Mouse (Mus musculus): ENCODE measurements at regions not wholly inside any gene's neighbourhood (a gene's known extent, or its start where the extent isn't known, plus 50 kb on each side); places are given as distances from the start of the nearest gene placed in this dataset.

- H3K36me3 ChIP-seq (ENCODE audit: control insufficient read depth, insufficient read depth, low read length): no peaks in the 10 kb centered on the region
- H3K79me2 ChIP-seq (ENCODE audit: control insufficient read depth, insufficient read depth, low read length): no peaks in the 10 kb centered on the region
- H3K4me3 ChIP-seq (ENCODE audit: insufficient read depth, low read depth, low read length): no peak overlapping the region
- no peak overlapping the region for H3K27ac ChIP-seq (replicated peaks; ENCODE audit: insufficient read depth, low read depth, low read length)
- peak; percentile 1 for DNase-seq (ENCODE audit: extremely low read depth, low read depth, low spot score)
- 82% methylated on average over 4 of the region's 4 CpGs for WGBS
- H3K9ac ChIP-seq (ENCODE audit: low read depth, low read length): no peak overlapping the region
- H3K27me3 ChIP-seq (ENCODE audit: control insufficient read depth, insufficient read depth, low read length): no peaks in the 10 kb centered on the region
- H3K4me1 ChIP-seq (ENCODE audit: control insufficient read depth, insufficient read depth, low read length): no peaks in the 10 kb centered on the region
- TF ChIP-seq CTCF (IDR thresholded peaks at IDR 0.05; ENCODE audit: low read depth, low read length) (no peak), POLR2A (IDR thresholded peaks at IDR 0.05; ENCODE audit: extremely low read depth, insufficient read depth, low read length) (no peak)
Observed at GRCm38 (mm10) chr6:15501063-15501462, 219.4 kb upstream of the Mdfic start.

GRCm38 (mm10) chr6:15509314-15509713 lies 211.1 kb upstream of the Mdfic start:
- no peak overlapping the region for H3K4me3 ChIP-seq (ENCODE audit: insufficient read depth, low read depth, low read length)
- DNase-seq (ENCODE audit: extremely low read depth, low read depth, low spot score): no peak
- 66% methylated on average over 2 of the region's 2 CpGs for WGBS
- no peaks in the 10 kb centered on the region for H3K79me2 ChIP-seq (ENCODE audit: control insufficient read depth, insufficient read depth, low read length)
- no peaks in the 10 kb centered on the region for H3K36me3 ChIP-seq (ENCODE audit: control insufficient read depth, insufficient read depth, low read length)
- H3K27me3 ChIP-seq (ENCODE audit: control insufficient read depth, insufficient read depth, low read length): no peaks in the 10 kb centered on the region
- no peak for TF ChIP-seq POLR2A (IDR thresholded peaks at IDR 0.05; ENCODE audit: extremely low read depth, insufficient read depth, low read length)
- TF ChIP-seq CTCF (IDR thresholded peaks at IDR 0.05; ENCODE audit: low read depth, low read length): no peak
- no peaks in the 10 kb centered on the region for H3K4me1 ChIP-seq (ENCODE audit: control insufficient read depth, insufficient read depth, low read length)
- no peak overlapping the region for H3K27ac ChIP-seq (replicated peaks; ENCODE audit: insufficient read depth, low read depth, low read length)
- no peak overlapping the region for H3K9ac ChIP-seq (ENCODE audit: low read depth, low read length)

GRCm38 (mm10) chr6:15537279-15537678 lies 183.2 kb upstream of the Mdfic start:
- Histone ChIP-seq H3K79me2 (ENCODE audit: control insufficient read depth, insufficient read depth, low read length) (no peaks in the 10 kb centered on the region), H3K27me3 (ENCODE audit: control insufficient read depth, insufficient read depth, low read length) (no peaks in the 10 kb centered on the region), H3K4me1 (ENCODE audit: control insufficient read depth, insufficient read depth, low read length) (no peaks in the 10 kb centered on the region), H3K36me3 (ENCODE audit: control insufficient read depth, insufficient read depth, low read length) (no peaks in the 10 kb centered on the region), H3K9ac (ENCODE audit: low read depth, low read length) (no peak overlapping the region), H3K4me3 (ENCODE audit: insufficient read depth, low read depth, low read length) (no peak overlapping the region), H3K27ac (replicated peaks; ENCODE audit: insufficient read depth, low read depth, low read length) (no peak overlapping the region)
- TF ChIP-seq CTCF (IDR thresholded peaks at IDR 0.05; ENCODE audit: low read depth, low read length): no peak
- no peak for TF ChIP-seq POLR2A (IDR thresholded peaks at IDR 0.05; ENCODE audit: extremely low read depth, insufficient read depth, low read length)
- WGBS: 76% methylated on average over 2 of the region's 2 CpGs
- DNase-seq (ENCODE audit: extremely low read depth, low read depth, low spot score): no peak

GRCm38 (mm10) chr6:15541969-15542368 lies 178.5 kb upstream of the Mdfic start:
- 69% methylated on average over 4 of the region's 4 CpGs for WGBS
- H3K4me3 ChIP-seq (ENCODE audit: insufficient read depth, low read depth, low read length): no peak overlapping the region
- no peak for DNase-seq (ENCODE audit: extremely low read depth, low read depth, low spot score)
- TF ChIP-seq POLR2A (IDR thresholded peaks at IDR 0.05; ENCODE audit: extremely low read depth, insufficient read depth, low read length) (no peak), CTCF (IDR thresholded peaks at IDR 0.05; ENCODE audit: low read depth, low read length) (no peak)
- H3K27me3 ChIP-seq (ENCODE audit: control insufficient read depth, insufficient read depth, low read length): no peaks in the 10 kb centered on the region
- H3K36me3 ChIP-seq (ENCODE audit: control insufficient read depth, insufficient read depth, low read length): no peaks in the 10 kb centered on the region
- H3K79me2 ChIP-seq (ENCODE audit: control insufficient read depth, insufficient read depth, low read length): no peaks in the 10 kb centered on the region
- H3K9ac ChIP-seq (ENCODE audit: low read depth, low read length): no peak overlapping the region
- H3K4me1 ChIP-seq (ENCODE audit: control insufficient read depth, insufficient read depth, low read length): no peaks in the 10 kb centered on the region
- no peak overlapping the region for H3K27ac ChIP-seq (replicated peaks; ENCODE audit: insufficient read depth, low read depth, low read length)

- 85% methylated on average over 14 of the region's 14 CpGs for WGBS
Observed at GRCm38 (mm10) chr6:15543516-15544080, 176.9 kb upstream of the Mdfic start.

GRCm38 (mm10) chr6:15548833-15549232 lies 171.6 kb upstream of the Mdfic start:
- DNase-seq (ENCODE audit: extremely low read depth, low read depth, low spot score): no peak
- H3K27me3 ChIP-seq (ENCODE audit: control insufficient read depth, insufficient read depth, low read length): no peaks in the 10 kb centered on the region
- no peaks in the 10 kb centered on the region for H3K4me1 ChIP-seq (ENCODE audit: control insufficient read depth, insufficient read depth, low read length)
- H3K4me3 ChIP-seq (ENCODE audit: insufficient read depth, low read depth, low read length): no peak overlapping the region
- H3K27ac ChIP-seq (replicated peaks; ENCODE audit: insufficient read depth, low read depth, low read length): no peak overlapping the region
- H3K36me3 ChIP-seq (ENCODE audit: control insufficient read depth, insufficient read depth, low read length): no peaks in the 10 kb centered on the region
- 91% methylated on average over 2 of the region's 2 CpGs for WGBS
- no peaks in the 10 kb centered on the region for H3K79me2 ChIP-seq (ENCODE audit: control insufficient read depth, insufficient read depth, low read length)
- no peak overlapping the region for H3K9ac ChIP-seq (ENCODE audit: low read depth, low read length)
- TF ChIP-seq CTCF (IDR thresholded peaks at IDR 0.05; ENCODE audit: low read depth, low read length) (no peak), POLR2A (IDR thresholded peaks at IDR 0.05; ENCODE audit: extremely low read depth, insufficient read depth, low read length) (no peak)

More at GRCm38 (mm10) chr6:15543516-15544080, 176.9 kb upstream of the Mdfic start:
- H3K36me3 ChIP-seq (ENCODE audit: control insufficient read depth, insufficient read depth, low read length): no peaks in the 10 kb centered on the region
- H3K4me3 ChIP-seq (ENCODE audit: insufficient read depth, low read depth, low read length): no peak overlapping the region
- no peaks in the 10 kb centered on the region for H3K79me2 ChIP-seq (ENCODE audit: control insufficient read depth, insufficient read depth, low read length)
- no peak overlapping the region for H3K9ac ChIP-seq (ENCODE audit: low read depth, low read length)
- H3K27ac ChIP-seq (replicated peaks; ENCODE audit: insufficient read depth, low read depth, low read length): no peak overlapping the region
- H3K27me3 ChIP-seq (ENCODE audit: control insufficient read depth, insufficient read depth, low read length): no peaks in the 10 kb centered on the region
- DNase-seq (ENCODE audit: extremely low read depth, low read depth, low spot score): no peak
- TF ChIP-seq POLR2A (IDR thresholded peaks at IDR 0.05; ENCODE audit: extremely low read depth, insufficient read depth, low read length) (no peak), CTCF (IDR thresholded peaks at IDR 0.05; ENCODE audit: low read depth, low read length) (no peak)
- H3K4me1 ChIP-seq (ENCODE audit: control insufficient read depth, insufficient read depth, low read length): no peaks in the 10 kb centered on the region
